Mouse (Mus musculus) lung, postnatal 0 days (tissue): ENCODE results near the gene Zmat5.

Experiments
- CTCF ChIP-seq: IDR thresholded peaks from 2 replicates; pipeline ENCODE4 v1.5.1; 2016; ENCODE audit warnings: antibody characterized with exemption, mild to moderate bottlenecking
- EP300 ChIP-seq: IDR thresholded peaks from 2 replicates; pipeline ENCODE4 v1.6.1; 2016; ENCODE audit warnings: antibody characterized with exemption, mild to moderate bottlenecking, control low read depth

DNA sequence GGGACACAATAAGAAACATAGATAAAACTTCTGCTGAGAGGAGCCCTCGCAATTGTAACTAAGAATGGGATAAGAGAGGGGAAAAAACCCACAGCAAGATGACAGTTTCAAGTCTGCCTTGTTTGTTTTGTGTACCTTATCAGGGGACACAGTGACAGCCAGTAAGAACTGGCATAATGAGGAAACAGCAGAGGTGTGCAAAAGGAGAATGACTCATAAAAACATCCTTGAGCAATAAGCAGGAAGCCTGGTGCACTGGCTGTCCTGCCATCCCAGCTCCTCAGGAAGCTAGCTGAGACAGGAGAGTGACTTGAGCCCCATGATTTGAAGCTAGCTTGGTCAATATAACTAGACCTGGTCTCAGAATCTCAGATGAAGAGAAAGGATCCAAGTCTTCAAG, 44.7 kb upstream of the Zmat5 start:
- no peak for TF ChIP-seq CTCF
- TF ChIP-seq EP300, result no peak
